Comparison of ENCODE assay signal across 19 mouse cellular contexts in the genomic region with DNA sequence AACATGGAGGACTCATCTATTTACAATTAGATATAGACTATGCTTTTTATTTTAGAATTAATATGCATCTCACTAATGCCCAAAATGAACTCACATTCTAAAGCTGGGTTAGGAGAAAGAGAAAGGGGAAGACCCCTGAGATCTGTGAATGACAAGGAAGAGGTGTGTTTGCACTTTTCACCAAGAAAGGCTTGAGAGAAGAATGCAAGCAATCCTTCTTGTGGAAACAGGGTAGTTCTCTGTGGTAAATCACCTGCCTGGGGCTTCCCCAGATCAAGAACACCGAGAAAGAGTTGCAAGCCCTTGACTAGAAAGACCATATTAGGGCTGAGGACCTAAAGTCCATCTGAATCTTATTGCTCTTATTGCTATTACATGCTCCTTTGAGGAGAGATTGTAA.
A peak's percentile ranks its signal among the peaks of the same experiment; 100 is the strongest.
DNase-seq lines count a peak whose midpoint lies in the region; ATAC-seq lines count a peak whose summit lies in the region.
"Had no signal": no experiment of that assay in that cellular context is flagged by ENCODE, and none has a peak within 500 bp of the region (broad histone marks: within the 10 kb centered on the region; RNA-seq: fewer than 3 reads in every experiment).

No protein-coding gene starts in this region.

- WGBS in forebrain, embryonic 13.5 days: 88% methylated on average over 1 of the region's 1 CpGs

- H3K27ac ChIP-seq in forebrain, embryonic 13.5 days: no peak overlapping the region
- H3K27ac ChIP-seq: embryonic facial prominence, embryonic 13.5 days; forebrain, embryonic 12.5 days; heart, adult 2 months; hindbrain, embryonic 15.5 days had no signal

- peak; percentile 69 for ATAC-seq in CD4-positive, CD25-positive, alpha-beta regulatory T cell, adult 4 months
- no peak for ATAC-seq in forebrain, embryonic 13.5 days
- ATAC-seq: forebrain, postnatal 0 days had no signal

- no peak overlapping the region for H3K4me3 ChIP-seq in forebrain, embryonic 13.5 days
- H3K4me3 ChIP-seq: embryonic facial prominence, embryonic 13.5 days; forebrain, embryonic 12.5 days; heart, adult 2 months; heart, embryonic 12.5 days; hindbrain, embryonic 15.5 days had no signal

- H3K4me2 ChIP-seq in forebrain, embryonic 13.5 days: no peak overlapping the region
- H3K4me2 ChIP-seq: embryonic facial prominence, embryonic 13.5 days; forebrain, embryonic 12.5 days; heart, embryonic 12.5 days; hindbrain, embryonic 15.5 days had no signal

- no peaks in the 10 kb centered on the region for H3K36me3 ChIP-seq in splenic B cell, adult 2 months (ENCODE audit: control insufficient read depth, insufficient read depth, low read length, poor library complexity, severe bottlenecking)
- H3K36me3 ChIP-seq in forebrain, embryonic 13.5 days (ENCODE audit: poor library complexity, severe bottlenecking): no peaks in the 10 kb centered on the region
- H3K36me3 ChIP-seq: embryonic facial prominence, embryonic 13.5 days; forebrain, embryonic 12.5 days; G1E; heart, embryonic 12.5 days; hindbrain, embryonic 15.5 days had no signal

- no peaks in the 10 kb centered on the region for H3K4me1 ChIP-seq in forebrain, embryonic 13.5 days
- H3K4me1 ChIP-seq: embryonic facial prominence, embryonic 13.5 days; forebrain, embryonic 12.5 days; heart, embryonic 12.5 days; hindbrain, embryonic 15.5 days had no signal

- no peaks in the 10 kb centered on the region for H3K9me3 ChIP-seq in forebrain, embryonic 13.5 days (replicated peaks)
- H3K9me3 ChIP-seq: embryonic facial prominence, embryonic 13.5 days; forebrain, embryonic 12.5 days; G1E; heart, embryonic 12.5 days; hindbrain, embryonic 15.5 days had no signal

- peak; percentile 12 to 27 for DNase-seq in B cell, adult 2 months
- DNase-seq in induced T-regulatory cell, adult 2 months (ENCODE audit: low read depth): peak; percentile 59
- peak; percentile 44 for DNase-seq in splenic B cell, adult 2 months (ENCODE audit: low read depth, low spot score)
- no peak for DNase-seq in embryo, embryonic 10.5 days (ENCODE audit: low spot score)
- DNase-seq in ovary, postnatal 10 days (ENCODE audit: low spot score): no peak
- DNase-seq: adrenal gland, postnatal 14 days; cerebellum, adult 11-12 months; cerebellum, adult 9-10 months; cerebellum, postnatal 25 days; forebrain, postnatal 0 days; gastrocnemius, postnatal 14 days; heart, adult 2 months had no signal

- no peaks in the 10 kb centered on the region for H3K27me3 ChIP-seq in splenic B cell, adult 2 months (ENCODE audit: control insufficient read depth, insufficient read depth, low read length, poor library complexity, severe bottlenecking)
- H3K27me3 ChIP-seq in forebrain, embryonic 13.5 days: no peaks in the 10 kb centered on the region
- H3K27me3 ChIP-seq: embryonic facial prominence, embryonic 13.5 days; forebrain, embryonic 12.5 days; heart, embryonic 12.5 days; hindbrain, embryonic 15.5 days had no signal

- H3K9ac ChIP-seq in forebrain, embryonic 13.5 days: no peak overlapping the region
- H3K9ac ChIP-seq: embryonic facial prominence, embryonic 13.5 days; forebrain, embryonic 12.5 days; forebrain, postnatal 0 days; heart, embryonic 12.5 days; hindbrain, embryonic 15.5 days had no signal

Comparison
In these comparisons a context has a peak if more than half of its experiments do, and no peak if none do; other contexts are left out.
1. DNase-seq: peak in B cell, adult 2 months (2 of 2), induced T-regulatory cell, adult 2 months (single experiment) and splenic B cell, adult 2 months (single experiment); none in embryo, embryonic 10.5 days (single experiment) and ovary, postnatal 10 days (single experiment).